Mouse (Mus musculus): ENCODE measurements around the gene Galntl6.

- TF ChIP-seq E2F4 (IDR thresholded peaks at IDR 0.05; ENCODE audit: insufficient read depth) (no peak), POLR2A (IDR thresholded peaks at IDR 0.05; ENCODE audit: insufficient read length, low read depth) (no peak), MYOD1 (IDR thresholded peaks at IDR 0.05; ENCODE audit: control insufficient read depth in 1 of 3, insufficient read length in 2 of 3, low read depth in 2 of 3) (no peak), SRF (IDR thresholded peaks at IDR 0.05; ENCODE audit: control insufficient read depth, insufficient read length, low read depth) (no peak), TCF3 (IDR thresholded peaks at IDR 0.05; ENCODE audit: insufficient read length, low read depth) (no peak), USF1 (IDR thresholded peaks at IDR 0.05; ENCODE audit: low read depth) (no peak)
Observed at GRCm38 (mm10) chr8:57760921-57761320, 1151.5 kb downstream of the Galntl6 start.

Measured in myocyte (in vitro differentiated cells).